ENCODE assay signal across 11 mouse cellular contexts in genomic region chr1:42703851-42704613, GRCm38 (mm10). TPM values are rescaled to one million over a fixed set of nuclear protein-coding genes. Genes with fewer than 3 reads are reported as not detected.
A peak's percentile ranks its signal among the peaks of the same experiment; 100 is the strongest.
DNase-seq lines count a peak whose midpoint lies in the region; ATAC-seq lines count a peak whose summit lies in the region.
"Had no signal": no experiment of that assay in that cellular context is flagged by ENCODE, and none has a peak within 500 bp of the region (broad histone marks: within the 10 kb centered on the region; RNA-seq: fewer than 3 reads in every experiment).

No protein-coding gene starts in this region.

- peaks cover 39% of the 10 kb centered on the region for H3K4me1 ChIP-seq in embryonic facial prominence, embryonic 10.5 days
- peaks cover 54% of the 10 kb centered on the region for H3K4me1 ChIP-seq in hindbrain, embryonic 15.5 days (replicated peaks)
- H3K4me1 ChIP-seq in midbrain, embryonic 14.5 days (ENCODE audit: control insufficient read depth, insufficient read depth, low read length) = peaks cover 61% of the 10 kb centered on the region
- H3K4me1 ChIP-seq: heart, embryonic 12.5 days; stomach, embryonic 15.5 days had no signal

- WGBS in embryonic facial prominence, embryonic 10.5 days = under 1% methylated on average over 26 of the region's 26 CpGs
- 6% methylated on average over 26 of the region's 26 CpGs for WGBS in hindbrain, embryonic 15.5 days
- 2% methylated on average over 26 of the region's 26 CpGs for WGBS in midbrain, embryonic 14.5 days

- H3K27ac ChIP-seq in embryonic facial prominence, embryonic 10.5 days (replicated peaks) = peak overlapping the region; percentile 72
- peak overlapping the region; percentile 69 for H3K27ac ChIP-seq in hindbrain, embryonic 15.5 days (replicated peaks)
- H3K27ac ChIP-seq in midbrain, embryonic 14.5 days (replicated peaks; ENCODE audit: low read depth, low read length) = peak overlapping the region; percentile 82
- H3K27ac ChIP-seq: stomach, embryonic 15.5 days had no signal

- peak overlapping the region; percentile 36 for H3K9ac ChIP-seq in hindbrain, embryonic 15.5 days
- peak overlapping the region; percentile 56 for H3K9ac ChIP-seq in midbrain, embryonic 14.5 days (replicated peaks; ENCODE audit: low read length)
- H3K9ac ChIP-seq: heart, embryonic 12.5 days; stomach, embryonic 15.5 days had no signal

- no peaks in the 10 kb centered on the region for H3K9me3 ChIP-seq in embryonic facial prominence, embryonic 10.5 days
- H3K9me3 ChIP-seq in hindbrain, embryonic 15.5 days = no peaks in the 10 kb centered on the region
- H3K9me3 ChIP-seq in midbrain, embryonic 14.5 days (ENCODE audit: control insufficient read depth, low read length) = no peaks in the 10 kb centered on the region
- H3K9me3 ChIP-seq: heart, embryonic 12.5 days; stomach, embryonic 15.5 days had no signal

- peak; percentile 72 for ATAC-seq in hindbrain, embryonic 15.5 days (ENCODE audit: low FRiP score, low read depth)
- ATAC-seq in midbrain, embryonic 14.5 days (ENCODE audit: low FRiP score, low TSS enrichment) = peak; percentile 82

- peak; percentile 25 to 36 for DNase-seq in cerebellum, postnatal 25 days
- no peak for DNase-seq in cerebellum, adult 9-11 months
- DNase-seq in embryonic facial prominence, embryonic 10.5 days (ENCODE audit: low spot score) = peak; percentile 65
- DNase-seq in midbrain, embryonic 14.5 days = peak; percentile 89
- DNase-seq in urinary bladder, adult 18-20 months (ENCODE audit: low spot score in 2 of 2) = no peak
- no peak for DNase-seq in adrenal gland, adult 2 months
- DNase-seq in gastrocnemius, postnatal 25 days = no peak

- H3K4me2 ChIP-seq in hindbrain, embryonic 15.5 days = peak overlapping the region; percentile 58
- H3K4me2 ChIP-seq in midbrain, embryonic 14.5 days (ENCODE audit: low read length) = peak overlapping the region; percentile 72
- H3K4me2 ChIP-seq: heart, embryonic 12.5 days; stomach, embryonic 15.5 days had no signal

- H3K27me3 ChIP-seq in embryonic facial prominence, embryonic 10.5 days (replicated peaks; ENCODE audit: low read depth, poor library complexity, severe bottlenecking) = peaks cover 99% of the 10 kb centered on the region
- no peaks in the 10 kb centered on the region for H3K27me3 ChIP-seq in hindbrain, embryonic 15.5 days
- no peaks in the 10 kb centered on the region for H3K27me3 ChIP-seq in midbrain, embryonic 14.5 days (ENCODE audit: control insufficient read depth, insufficient read depth, low read length)

- peaks cover 4% of the 10 kb centered on the region for H3K36me3 ChIP-seq in embryonic facial prominence, embryonic 10.5 days (replicated peaks)
- H3K36me3 ChIP-seq in hindbrain, embryonic 15.5 days = no peaks in the 10 kb centered on the region
- H3K36me3 ChIP-seq in midbrain, embryonic 14.5 days (ENCODE audit: control insufficient read depth, insufficient read depth, low read length) = peaks cover 12% of the 10 kb centered on the region
- H3K36me3 ChIP-seq: heart, embryonic 12.5 days; stomach, embryonic 15.5 days had no signal

- H3K4me3 ChIP-seq in embryonic facial prominence, embryonic 10.5 days = peak overlapping the region; percentile 46
- peak overlapping the region; percentile 31 for H3K4me3 ChIP-seq in hindbrain, embryonic 15.5 days
- H3K4me3 ChIP-seq in midbrain, embryonic 14.5 days (replicated peaks; ENCODE audit: low read depth, low read length) = peak overlapping the region; percentile 34
- H3K4me3 ChIP-seq: heart, embryonic 12.5 days; stomach, embryonic 15.5 days had no signal

RNA-seq across cellular contexts. Expression of gene Pou3f3, which starts 8.5 kb away (rescaled TPM):
- polyA plus RNA-seq in embryonic facial prominence, embryonic 10.5 days (2016; fragmentation: Nextera tagmentation; extraction: Ambion mirVana) = 6.8 and 7.5 TPM in 2 replicates
- polyA plus RNA-seq in hindbrain, embryonic 15.5 days (2015; fragmentation: Nextera tagmentation; extraction: Ambion mirVana) = 11.0 and 16.4 TPM in 2 replicates
- 20.0 and 24.5 TPM in 2 replicates for polyA plus RNA-seq in midbrain, embryonic 14.5 days (2014; fragmentation: Nextera tagmentation; extraction: Ambion mirVana)
- total RNA-seq in adrenal gland, adult 2 months (2021) = not detected
- polyA plus RNA-seq in adrenal gland, adult 2 months (2012; rRNA removed) = 0.02 TPM in 2 replicates
- not detected for total RNA-seq in gastrocnemius, postnatal 25 days (2021)
- total RNA-seq: common myeloid progenitor, adult 5-6 weeks had no signal

Comparison
In these comparisons a context has a peak if more than half of its experiments do, and no peak if none do; other contexts are left out.
1. DNase-seq: peak in cerebellum, postnatal 25 days (2 of 2), embryonic facial prominence, embryonic 10.5 days (single experiment) and midbrain, embryonic 14.5 days (single experiment); none in cerebellum, adult 9-11 months (single experiment), urinary bladder, adult 18-20 months (0 of 2), adrenal gland, adult 2 months (single experiment) and gastrocnemius, postnatal 25 days (single experiment).
2. Peak in every context shown above with its lines, with median percentiles within 50 percentile points of each other: H3K27ac ChIP-seq and H3K4me3 ChIP-seq.